Mouse (Mus musculus) stomach, embryonic 15.5 days (tissue): Measurements from ENCODE around the gene Tekt2. TPM values are rescaled to one million over a fixed set of nuclear protein-coding genes. Genes with fewer than 3 reads are reported as not detected.

ENCODE experiments used
- ATAC-seq: fragments of 200-750 bp; cut with Nextera tagmentation; 2 replicates; pipeline ENCODE4 v1.8.0; 2017; ENCODE audit warnings: low read depth, moderate number of reproducible peaks, moderate TSS enrichment; ENCODE audit not compliant: insufficient read depth, low FRiP score
- H3K27ac ChIP-seq: fragments of 300-500 bp; sonication (generic); 2 replicates; pipeline ENCODE4 v1.5.1; 2015; ENCODE audit warnings: mild to moderate bottlenecking, inconsistent platforms
- H3K27me3 ChIP-seq: fragments of 300-500 bp; sonication (generic); replicated peaks from 2 replicates; pipeline ENCODE4 v1.6.1; 2015; ENCODE audit warnings: inconsistent platforms
- H3K36me3 ChIP-seq: fragments of 300-500 bp; sonication (generic); 2 replicates; pipeline ENCODE4 v1.6.1; 2015; ENCODE audit warnings: inconsistent platforms
- H3K4me1 ChIP-seq: fragments of 300-500 bp; sonication (generic); 2 replicates; pipeline ENCODE4 v1.6.1; 2015; ENCODE audit warnings: inconsistent platforms
- H3K4me2 ChIP-seq: fragments of 300-500 bp; sonication (generic); 2 replicates; pipeline ENCODE4 v1.6.1; 2015; ENCODE audit warnings: mild to moderate bottlenecking, inconsistent platforms
- H3K4me3 ChIP-seq: fragments of 300-500 bp; sonication (generic); replicated peaks from 2 replicates; pipeline ENCODE4 v1.5.1; 2015; ENCODE audit warnings: inconsistent platforms
- H3K9ac ChIP-seq: fragments of 300-500 bp; sonication (generic); 2 replicates; pipeline ENCODE4 v1.6.1; 2015; ENCODE audit warnings: inconsistent platforms
- H3K9me3 ChIP-seq: fragments of 300-500 bp; sonication (generic); 2 replicates; pipeline ENCODE4 v1.6.1; 2016; ENCODE audit warnings: inconsistent platforms
- WGBS: fragments of 180-500 bp; shearing (Covaris S2); methylation state at CpG from one replicate; pipeline ENCODE4 v1.1.7; 2015; 5-methylcytosine and 5-hydroxymethylcytosine counted together
- polyA plus RNA-seq: library from polyadenylated mRNA; unstranded; fragments of >200 nt; fragmentation: Nextera tagmentation; extraction: Ambion mirVana; gene quantifications from 2 replicates; pipeline ENCODE4 v1.2.1, GENCODE M21; 2015

Gene Tekt2
- polyA plus RNA-seq, 1 experiment from 2014 or later = 7.8 TPM

DNA sequence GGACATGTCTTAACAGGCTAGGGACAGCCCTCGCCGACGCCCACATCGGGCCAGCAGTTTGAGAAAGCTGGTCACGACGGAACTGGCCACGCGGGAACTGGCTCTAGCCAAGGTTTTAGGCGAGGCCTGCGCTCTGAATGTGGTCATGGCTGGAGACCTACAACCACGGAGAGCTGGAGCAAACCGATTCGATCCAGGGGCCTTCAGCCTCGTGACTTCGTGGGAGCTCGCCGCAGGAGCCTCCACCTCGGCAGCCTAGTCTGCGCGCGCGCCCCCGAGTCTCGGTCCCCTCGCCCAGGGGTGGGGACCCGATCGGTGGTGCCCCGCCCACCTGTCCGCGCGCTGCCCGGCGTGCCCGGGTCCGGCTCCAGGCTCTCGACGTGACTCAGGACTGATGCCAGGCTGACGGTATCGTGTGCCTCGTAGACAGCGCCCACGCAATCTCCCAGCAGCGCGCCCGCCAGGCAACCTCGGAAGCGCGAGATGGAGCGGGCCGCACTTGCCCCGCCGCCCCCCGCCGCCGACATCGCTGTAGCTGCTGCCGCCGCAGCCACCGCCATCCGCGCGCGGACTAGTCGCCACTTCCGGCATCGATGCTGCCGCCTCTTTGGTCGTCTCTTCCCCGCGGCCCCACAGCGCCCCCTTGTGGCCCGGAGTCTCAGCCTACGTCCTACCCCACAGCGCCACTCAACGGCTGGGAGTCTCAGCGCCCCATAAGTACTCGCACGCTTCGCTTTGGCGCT is 4.2 kb downstream of the Tekt2 start, which contains the start of gene Adprhl2:
Gene Adprhl2 (minus strand): TSS at position 593 of the 743 bp plus-strand sequence.
- Histone ChIP-seq H3K36me3 (peaks cover 19% of the 10 kb centered on the region), H3K27ac (peak within 1 kb of the TSS; percentile 84), H3K4me2 (peak within 1 kb of the TSS; percentile 82), H3K9ac (peak within 1 kb of the TSS; percentile 84), H3K4me3 (peak within 1 kb of the TSS; percentile 85), H3K4me1 (peaks cover 20% of the 10 kb centered on the region), H3K9me3 (no peaks in the 10 kb centered on the region), H3K27me3 (no peaks in the 10 kb centered on the region)
- WGBS = under 1% methylated on average over 80 of the region's 80 CpGs
- ATAC-seq = peak; percentile 81

DNA sequence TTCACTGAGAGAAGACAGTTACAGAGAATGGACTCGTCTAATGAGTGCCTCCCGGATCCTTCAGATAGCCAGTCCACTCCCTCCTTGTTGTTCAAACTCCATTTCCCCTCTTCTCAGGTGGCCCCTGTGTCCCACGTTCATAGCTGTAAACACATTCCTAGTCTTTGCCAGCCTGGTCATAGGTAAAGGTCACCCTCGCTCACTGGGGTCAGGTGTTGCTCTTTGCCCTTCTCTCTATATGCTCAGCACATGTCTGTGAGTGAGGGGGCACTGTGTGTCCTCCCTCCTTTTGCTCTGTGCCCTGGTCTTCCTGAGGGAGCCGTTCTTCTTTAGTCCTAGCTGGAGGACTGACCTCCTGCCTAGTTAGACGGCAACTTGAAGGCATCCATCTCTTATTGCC is 5.7 kb downstream of the Tekt2 start:
- Histone ChIP-seq H3K4me3 (no peak overlapping the region), H3K4me2 (no peak overlapping the region; the same call in 1 of the 2 replicates), H3K9me3 (no peaks in the 10 kb centered on the region), H3K27me3 (no peaks in the 10 kb centered on the region), H3K4me1 (peaks cover 12% of the 10 kb centered on the region), H3K36me3 (peaks cover 21% of the 10 kb centered on the region), H3K9ac (no peak overlapping the region), H3K27ac (no peak overlapping the region)
- WGBS = 83% methylated on average over 6 of the region's 6 CpGs
- ATAC-seq = no peak

DNA sequence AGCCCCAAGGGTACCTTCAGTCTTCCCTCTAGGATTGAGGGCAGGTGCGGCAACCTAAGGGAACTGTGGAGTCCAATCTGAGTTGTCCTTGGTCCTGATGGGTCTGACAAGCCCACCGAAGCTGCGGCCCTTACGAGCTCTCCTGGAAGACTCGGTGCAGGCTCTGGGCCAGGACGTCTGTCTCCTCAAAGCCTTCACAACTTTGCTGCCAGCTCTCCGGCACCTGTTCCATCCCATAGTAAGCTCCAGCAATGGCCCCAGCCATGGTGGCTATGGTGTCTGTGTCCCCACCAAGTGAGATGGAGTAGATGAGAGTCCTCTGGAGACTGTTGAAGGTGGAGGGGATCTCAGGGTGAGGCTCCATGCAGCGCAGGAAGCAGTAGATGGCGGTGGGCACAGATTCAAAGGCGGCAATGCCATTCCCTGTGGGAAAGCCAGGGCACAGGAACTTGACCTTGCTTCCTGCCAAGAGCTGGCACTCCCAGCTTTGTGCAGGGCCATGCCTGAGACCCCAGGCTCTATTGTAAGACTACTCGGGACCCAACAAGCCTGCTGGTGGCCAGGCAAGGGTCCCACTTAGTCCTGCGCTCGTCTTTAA is 8.9 kb downstream of the Tekt2 start:
- H3K36me3 ChIP-seq = peaks cover 21% of the 10 kb centered on the region
- no peaks in the 10 kb centered on the region for H3K9me3 ChIP-seq
- H3K27me3 ChIP-seq = no peaks in the 10 kb centered on the region
- no peak overlapping the region for H3K4me3 ChIP-seq
- H3K9ac ChIP-seq = no peak overlapping the region
- 90% methylated on average over 13 of the region's 13 CpGs for WGBS
- ATAC-seq = no peak
- no peak overlapping the region for H3K4me2 ChIP-seq
- H3K27ac ChIP-seq = no peak overlapping the region
- peaks cover 9% of the 10 kb centered on the region for H3K4me1 ChIP-seq

DNA sequence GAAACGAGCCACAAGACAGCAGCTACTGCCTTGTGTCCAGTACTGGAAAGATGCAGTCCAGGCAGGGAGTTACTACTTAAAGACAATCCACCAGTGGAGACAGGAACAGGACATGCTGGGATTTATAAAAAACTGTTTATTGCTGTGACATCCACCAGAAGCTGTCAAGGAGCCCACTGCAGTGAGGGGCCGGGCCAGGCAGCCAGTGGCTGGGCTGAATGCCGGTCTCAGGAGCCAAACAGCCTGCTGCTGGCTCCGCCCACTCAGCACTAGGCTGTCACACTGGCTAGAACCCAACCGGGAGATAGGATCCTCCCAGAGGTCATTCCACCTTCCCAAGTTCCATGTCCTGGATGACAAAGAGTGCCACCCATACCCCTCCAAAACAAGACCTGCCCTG is 9.6 kb downstream of the Tekt2 start:
- no peak overlapping the region for H3K9ac ChIP-seq
- no peak overlapping the region for H3K4me2 ChIP-seq
- WGBS = 34% methylated on average over 5 of the region's 5 CpGs
- H3K36me3 ChIP-seq = peaks cover 21% of the 10 kb centered on the region
- no peaks in the 10 kb centered on the region for H3K9me3 ChIP-seq
- ATAC-seq = no peak
- H3K27me3 ChIP-seq = no peaks in the 10 kb centered on the region
- peaks cover 8% of the 10 kb centered on the region for H3K4me1 ChIP-seq
- H3K4me3 ChIP-seq = no peak overlapping the region
- H3K27ac ChIP-seq = no peak overlapping the region

DNA sequence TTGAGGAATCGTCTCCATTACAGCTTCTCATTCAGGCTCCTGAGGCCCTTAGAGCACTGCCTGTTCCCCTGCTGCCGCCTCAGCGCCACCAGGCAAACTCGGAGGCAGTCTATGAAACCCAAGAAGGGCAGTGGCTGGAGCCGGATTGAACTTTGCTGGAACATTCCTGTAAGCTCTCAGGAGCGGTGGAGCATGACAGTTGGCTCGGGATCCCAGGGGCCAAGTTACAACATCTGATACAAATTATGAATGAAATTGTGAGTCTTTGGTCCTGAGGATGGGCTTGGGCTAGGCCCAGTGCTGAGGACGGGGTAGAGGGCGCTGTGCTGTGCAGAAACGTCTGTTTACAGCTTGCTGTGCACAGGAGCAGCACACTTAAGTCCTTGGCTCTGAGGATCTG is 11.1 kb downstream of the Tekt2 start:
- Histone ChIP-seq H3K4me2 (no peak overlapping the region), H3K9me3 (no peaks in the 10 kb centered on the region), H3K9ac (no peak overlapping the region), H3K4me3 (no peak overlapping the region), H3K27ac (no peak overlapping the region), H3K27me3 (no peaks in the 10 kb centered on the region), H3K36me3 (peaks cover 21% of the 10 kb centered on the region), H3K4me1 (no peaks in the 10 kb centered on the region)
- 59% methylated on average over 10 of the region's 10 CpGs for WGBS
- no peak for ATAC-seq

DNA sequence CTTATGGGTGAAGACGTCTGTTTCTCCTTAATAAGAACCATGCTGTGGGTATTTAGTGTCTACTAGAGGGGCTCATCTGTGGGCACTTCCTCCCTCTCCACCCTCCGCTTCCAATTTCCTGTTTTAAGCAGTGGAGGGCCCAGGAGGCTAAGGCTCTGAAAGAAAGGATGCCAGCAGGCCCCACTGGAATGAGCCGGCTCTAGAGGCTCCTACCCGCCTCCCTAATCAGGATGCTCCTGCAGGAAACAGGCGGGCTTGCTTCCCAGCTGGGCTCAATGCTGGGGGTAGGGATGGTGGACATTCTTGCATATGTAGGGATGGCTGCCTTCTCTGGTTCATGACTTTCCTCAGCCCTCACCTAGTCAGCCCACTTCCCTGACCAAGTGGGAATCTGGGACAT is 12.3 kb downstream of the Tekt2 start:
- H3K27ac ChIP-seq = no peak overlapping the region
- peaks cover 16% of the 10 kb centered on the region for H3K36me3 ChIP-seq
- no peak for ATAC-seq
- no peaks in the 10 kb centered on the region for H3K27me3 ChIP-seq
- no peaks in the 10 kb centered on the region for H3K9me3 ChIP-seq
- WGBS = 59% methylated on average over 5 of the region's 5 CpGs
- no peak overlapping the region for H3K4me2 ChIP-seq
- H3K4me3 ChIP-seq = no peak overlapping the region
- H3K9ac ChIP-seq = no peak overlapping the region
- no peaks in the 10 kb centered on the region for H3K4me1 ChIP-seq

DNA sequence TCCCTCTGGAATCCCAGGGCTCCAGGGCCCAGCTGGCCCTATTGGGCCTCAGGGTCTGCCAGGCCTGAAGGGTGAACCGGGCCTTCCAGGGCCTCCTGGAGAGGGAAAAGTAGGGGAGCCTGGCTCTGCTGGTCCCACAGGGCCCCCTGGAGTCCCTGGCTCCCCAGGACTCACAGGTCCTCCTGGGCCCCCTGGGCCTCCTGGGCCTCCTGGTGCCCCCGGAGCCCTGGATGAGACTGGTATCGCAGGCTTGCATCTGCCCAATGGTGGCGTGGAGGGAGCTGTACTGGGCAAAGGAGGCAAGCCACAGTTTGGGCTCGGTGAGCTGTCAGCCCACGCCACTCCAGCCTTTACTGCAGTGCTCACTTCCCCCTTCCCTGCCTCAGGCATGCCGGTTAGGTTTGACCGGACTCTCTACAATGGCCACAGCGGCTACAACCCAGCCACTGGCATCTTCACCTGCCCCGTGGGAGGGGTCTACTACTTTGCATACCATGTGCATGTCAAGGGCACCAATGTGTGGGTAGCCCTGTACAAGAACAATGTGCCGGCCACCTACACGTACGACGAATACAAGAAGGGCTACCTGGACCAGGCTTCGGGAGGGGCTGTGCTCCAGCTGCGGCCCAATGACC is 13.8 kb downstream of the Tekt2 start:
- Histone ChIP-seq H3K27ac (no peak overlapping the region), H3K27me3 (no peaks in the 10 kb centered on the region), H3K36me3 (peaks cover 5% of the 10 kb centered on the region), H3K4me1 (no peaks in the 10 kb centered on the region), H3K4me3 (no peak overlapping the region), H3K4me2 (no peak overlapping the region), H3K9ac (no peak overlapping the region), H3K9me3 (no peaks in the 10 kb centered on the region)
- WGBS = 89% methylated on average over 16 of the region's 16 CpGs
- ATAC-seq = no peak

DNA sequence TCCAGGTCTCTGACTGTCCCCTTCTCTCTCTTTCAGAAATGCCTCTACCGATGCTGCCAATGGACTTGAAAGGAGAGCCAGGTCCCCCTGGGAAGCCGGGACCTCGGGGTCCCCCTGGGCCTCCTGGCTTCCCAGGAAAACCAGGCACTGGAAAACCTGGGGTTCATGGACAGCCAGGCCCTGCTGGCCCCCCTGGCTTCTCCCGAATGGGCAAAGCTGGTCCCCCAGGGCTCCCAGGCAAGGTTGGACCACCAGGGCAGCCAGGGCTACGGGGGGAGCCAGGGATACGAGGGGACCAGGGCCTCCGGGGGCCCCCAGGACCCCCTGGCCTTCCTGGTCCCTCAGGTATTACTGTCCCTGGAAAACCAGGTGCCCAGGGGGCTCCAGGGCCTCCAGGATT is 15.1 kb downstream of the Tekt2 start:
- no peak for ATAC-seq
- H3K27ac ChIP-seq = no peak overlapping the region
- no peaks in the 10 kb centered on the region for H3K9me3 ChIP-seq
- H3K36me3 ChIP-seq = no peaks in the 10 kb centered on the region
- H3K4me2 ChIP-seq = no peak overlapping the region
- no peak overlapping the region for H3K4me3 ChIP-seq
- H3K9ac ChIP-seq = no peak overlapping the region
- 84% methylated on average over 7 of the region's 7 CpGs for WGBS
- H3K27me3 ChIP-seq = no peaks in the 10 kb centered on the region
- no peaks in the 10 kb centered on the region for H3K4me1 ChIP-seq

DNA sequence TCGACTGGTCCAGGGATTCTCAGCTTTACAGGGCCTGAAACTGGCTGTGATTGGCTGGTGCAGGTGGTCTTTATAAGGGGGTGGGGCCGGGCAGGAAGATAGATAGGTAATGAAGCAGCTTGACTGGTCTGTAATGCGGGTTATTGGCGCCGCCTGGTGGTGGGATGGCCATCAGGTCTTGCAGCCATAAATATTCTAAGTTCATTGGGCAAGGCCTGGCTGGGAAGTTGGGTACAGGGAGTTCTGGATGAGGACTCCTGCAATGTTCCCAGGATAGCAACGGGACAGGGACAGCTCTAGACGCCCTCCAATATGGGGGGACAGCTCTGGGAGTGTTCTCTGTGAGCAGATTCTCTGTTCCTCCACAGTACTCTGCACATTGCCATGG is 15.6 kb downstream of the Tekt2 start:
- no peaks in the 10 kb centered on the region for H3K27me3 ChIP-seq
- no peaks in the 10 kb centered on the region for H3K9me3 ChIP-seq
- no peaks in the 10 kb centered on the region for H3K4me1 ChIP-seq
- no peak overlapping the region for H3K4me3 ChIP-seq
- no peaks in the 10 kb centered on the region for H3K36me3 ChIP-seq
- ATAC-seq = peak; percentile 32; the same call in 1 of the 2 replicates
- peak overlapping the region; percentile 37 for H3K4me2 ChIP-seq
- 2% methylated on average over 7 of the region's 7 CpGs for WGBS
- no peak overlapping the region for H3K27ac ChIP-seq
- H3K9ac ChIP-seq = no peak overlapping the region

DNA sequence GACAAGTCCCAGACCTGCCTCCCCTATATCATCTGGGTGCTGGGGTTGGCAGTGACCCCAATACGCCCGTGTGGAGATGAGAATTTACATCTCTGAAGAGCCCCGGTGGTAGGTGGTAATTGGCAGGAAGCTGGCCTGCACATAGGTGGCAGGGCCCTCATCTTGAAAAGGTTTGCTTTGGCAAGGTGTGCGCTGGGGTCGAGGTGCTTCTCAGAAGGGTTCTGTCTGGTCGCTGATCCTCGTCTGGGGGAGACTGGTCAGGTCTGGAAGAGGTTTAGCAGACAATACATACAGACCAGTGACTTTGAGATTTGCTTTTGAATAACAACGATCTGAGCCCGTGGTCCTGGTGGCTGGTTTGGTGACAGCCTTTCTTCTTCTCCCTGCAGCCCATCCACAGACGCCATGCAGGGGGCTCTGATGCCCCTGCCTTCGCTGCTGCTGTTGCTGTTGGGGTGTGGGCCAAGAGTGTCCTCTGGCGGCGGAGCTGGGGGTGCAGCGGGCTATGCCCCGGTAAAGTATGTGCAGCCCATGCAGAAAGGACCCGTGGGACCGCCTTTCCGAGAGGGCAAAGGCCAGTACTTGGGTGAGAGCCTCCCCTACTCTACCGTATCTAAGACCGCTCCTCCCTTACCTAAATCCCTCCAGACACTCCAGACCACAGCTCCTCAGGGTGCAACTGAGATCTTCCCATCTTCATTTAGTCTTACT is 16.1 kb downstream of the Tekt2 start:
- 18% methylated on average over 20 of the region's 20 CpGs for WGBS
- Histone ChIP-seq H3K4me1 (no peaks in the 10 kb centered on the region), H3K27me3 (no peaks in the 10 kb centered on the region), H3K9ac (no peak overlapping the region), H3K36me3 (no peaks in the 10 kb centered on the region), H3K4me3 (no peak overlapping the region), H3K4me2 (peak overlapping the region; percentile 37), H3K27ac (no peak overlapping the region), H3K9me3 (no peaks in the 10 kb centered on the region)
- no peak; the same call in 1 of the 2 replicates for ATAC-seq

DNA sequence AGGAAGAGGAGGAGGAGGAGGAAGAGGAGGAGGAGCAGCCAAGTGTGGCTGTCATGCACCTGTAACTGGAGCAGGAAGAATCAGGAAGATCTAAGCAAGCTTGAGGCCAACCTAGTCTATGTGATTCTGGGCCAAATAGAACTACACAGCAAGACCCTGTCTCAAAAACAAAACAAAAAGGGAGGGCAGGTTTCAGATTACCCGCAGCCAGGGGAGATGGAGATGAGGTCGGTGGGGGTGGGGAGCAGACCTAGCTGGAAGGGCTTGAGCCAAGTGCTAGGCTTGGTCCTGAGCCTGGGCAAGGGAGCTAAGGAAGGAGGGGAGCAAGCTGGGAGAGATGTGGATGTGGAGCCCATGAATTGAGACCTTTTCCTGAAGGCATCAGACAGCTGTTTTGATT is 18.7 kb downstream of the Tekt2 start:
- Histone ChIP-seq H3K9me3 (no peaks in the 10 kb centered on the region), H3K9ac (no peak overlapping the region), H3K4me3 (no peak overlapping the region), H3K27me3 (peaks cover 6% of the 10 kb centered on the region; the same call in 1 of the 2 replicates), H3K4me2 (no peak overlapping the region), H3K36me3 (no peaks in the 10 kb centered on the region), H3K4me1 (peaks cover 3% of the 10 kb centered on the region; the same call in 1 of the 2 replicates), H3K27ac (no peak overlapping the region)
- WGBS = 16% methylated on average over 2 of the region's 2 CpGs
- no peak for ATAC-seq

DNA sequence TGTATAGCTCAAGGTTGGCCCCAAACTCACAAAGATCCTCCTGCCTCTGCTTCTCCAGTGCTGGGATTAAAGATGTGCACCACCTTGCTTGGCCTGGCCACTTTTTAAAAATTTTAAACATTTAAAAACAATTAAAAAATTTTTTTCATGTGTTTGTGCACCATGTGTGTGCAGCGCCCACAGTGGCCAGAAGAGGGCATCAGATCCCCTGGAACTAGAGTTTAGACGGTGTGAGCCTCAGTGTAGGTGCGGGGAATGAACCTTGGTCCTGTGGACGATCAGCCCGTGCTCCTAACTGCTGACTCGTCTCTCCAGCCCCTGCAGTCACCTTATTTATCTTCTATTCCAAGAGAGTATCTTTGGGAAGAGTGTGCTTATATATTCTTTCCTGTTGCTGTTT is 19.4 kb downstream of the Tekt2 start:
- H3K4me1 ChIP-seq = peaks cover 11% of the 10 kb centered on the region
- peaks cover 14% of the 10 kb centered on the region for H3K27me3 ChIP-seq
- no peak for ATAC-seq
- no peak overlapping the region for H3K4me3 ChIP-seq
- no peak overlapping the region for H3K4me2 ChIP-seq
- 87% methylated on average over 6 of the region's 6 CpGs for WGBS
- no peak overlapping the region for H3K27ac ChIP-seq
- no peak overlapping the region for H3K9ac ChIP-seq
- H3K36me3 ChIP-seq = no peaks in the 10 kb centered on the region
- no peaks in the 10 kb centered on the region for H3K9me3 ChIP-seq
